Mouse (Mus musculus): ENCODE data around the gene Slc6a12.
A peak's percentile ranks its signal among the peaks of the same experiment; 100 is the strongest.

Gene Slc6a12

GRCm38 (mm10) chr6:121343026-121343770, at the start of gene Slc6a12:
TSS of gene Slc6a12 (plus strand) at chr6:121343076.
- DNase-seq (ENCODE audit: low spot score) = no peak

GRCm38 (mm10) chr6:121299317-121299716, 43.6 kb upstream of the Slc6a12 start:
- DNase-seq (ENCODE audit: low spot score) = peak; percentile 15

GRCm38 (mm10) chr6:121299954-121300353, 42.9 kb upstream of the Slc6a12 start, which contains the start of gene Slc6a13:
TSS of gene Slc6a13 (plus strand) at chr6:121300227.
- peak; percentile 74 for DNase-seq (ENCODE audit: low spot score)

- peak; percentile 7 for DNase-seq (ENCODE audit: low spot score)
Observed at GRCm38 (mm10) chr6:121300504-121300903, 42.4 kb upstream of the Slc6a12 start.

- DNase-seq (ENCODE audit: low spot score) = no peak
Observed at GRCm38 (mm10) chr6:121303466-121304220, 39.2 kb upstream of the Slc6a12 start.

GRCm38 (mm10) chr6:121304630-121305029, 38.2 kb upstream of the Slc6a12 start:
- no peak for DNase-seq (ENCODE audit: low spot score)

GRCm38 (mm10) chr6:121305571-121305970, 37.3 kb upstream of the Slc6a12 start:
- DNase-seq (ENCODE audit: low spot score) = no peak

GRCm38 (mm10) chr6:121310984-121311383, 31.9 kb upstream of the Slc6a12 start:
- DNase-seq (ENCODE audit: low spot score) = no peak

GRCm38 (mm10) chr6:121319099-121319498, 23.8 kb upstream of the Slc6a12 start:
- DNase-seq (ENCODE audit: low spot score) = no peak

- no peak for DNase-seq (ENCODE audit: low spot score)
Observed at GRCm38 (mm10) chr6:121322381-121323110, 20.3 kb upstream of the Slc6a12 start.

GRCm38 (mm10) chr6:121325298-121325697, 17.6 kb upstream of the Slc6a12 start:
- no peak for DNase-seq (ENCODE audit: low spot score)

GRCm38 (mm10) chr6:121325740-121326139, 17.1 kb upstream of the Slc6a12 start:
- no peak for DNase-seq (ENCODE audit: low spot score)

GRCm38 (mm10) chr6:121326486-121327069, 16.3 kb upstream of the Slc6a12 start:
- DNase-seq (ENCODE audit: low spot score) = no peak

GRCm38 (mm10) chr6:121328417-121328884, 14.4 kb upstream of the Slc6a12 start:
- DNase-seq (ENCODE audit: low spot score) = no peak

- peak; percentile 66 for DNase-seq (ENCODE audit: low spot score)
Observed at GRCm38 (mm10) chr6:121329848-121330508, 12.9 kb upstream of the Slc6a12 start.

GRCm38 (mm10) chr6:121335841-121336240, 7.0 kb upstream of the Slc6a12 start:
- DNase-seq (ENCODE audit: low spot score) = no peak

- peak; percentile 64 for DNase-seq (ENCODE audit: low spot score)
Observed at GRCm38 (mm10) chr6:121336558-121336957, 6.3 kb upstream of the Slc6a12 start.

- no peak for DNase-seq (ENCODE audit: low spot score)
Observed at GRCm38 (mm10) chr6:121337229-121337628, 5.6 kb upstream of the Slc6a12 start.

- DNase-seq (ENCODE audit: low spot score) = peak; percentile 98
Observed at GRCm38 (mm10) chr6:121337770-121338518, 4.9 kb upstream of the Slc6a12 start.

- DNase-seq (ENCODE audit: low spot score) = no peak
Observed at GRCm38 (mm10) chr6:121338519-121338896, 4.4 kb upstream of the Slc6a12 start.

- DNase-seq (ENCODE audit: low spot score) = no peak
Observed at GRCm38 (mm10) chr6:121341650-121342049, 1.2 kb upstream of the Slc6a12 start.

Measured in retina, embryonic 14.5 days (tissue).